Mouse (Mus musculus) macrophage (primary cell): Measurements from ENCODE around the gene Mgat4d. TPM values are rescaled to one million over a fixed set of nuclear protein-coding genes. Genes with fewer than 3 reads are reported as not detected.

Experiments
- H3K27ac ChIP-seq: fragments of 350-480 bp; formaldehyde crosslinking; 2 replicates; pipeline ENCODE4 v1.9.0; 2021
- H3K36me3 ChIP-seq: fragments of 350-480 bp; formaldehyde crosslinking; 2 replicates; pipeline ENCODE4 v1.9.0; 2021; ENCODE audit errors: inconsistent target
- H3K4me3 ChIP-seq: fragments of 350-480 bp; formaldehyde crosslinking; 2 replicates; pipeline ENCODE4 v1.9.0; 2021; ENCODE audit errors: inconsistent target
- H3K79me2 ChIP-seq: fragments of 350-480 bp; formaldehyde crosslinking; 2 replicates; pipeline ENCODE4 v1.9.0; 2021; ENCODE audit errors: inconsistent target
- WGBS: methylation state at CpG from one replicate; pipeline ENCODE4 v1.1.7; 2026; ENCODE audit warnings: inconsistent platforms; ENCODE audit not compliant: missing documents; 5-methylcytosine and 5-hydroxymethylcytosine counted together
- polyA plus RNA-seq: library from polyadenylated mRNA; stranded (reverse); fragments of 250-400 nt; gene quantifications from 3 replicates; pipeline ENCODE4 v1.2.4, GENCODE M21; 2018; ENCODE audit warnings: inconsistent platforms

Mgat4d gene
- polyA plus RNA-seq, 1 experiment from 2014 or later = not detected

DNA sequence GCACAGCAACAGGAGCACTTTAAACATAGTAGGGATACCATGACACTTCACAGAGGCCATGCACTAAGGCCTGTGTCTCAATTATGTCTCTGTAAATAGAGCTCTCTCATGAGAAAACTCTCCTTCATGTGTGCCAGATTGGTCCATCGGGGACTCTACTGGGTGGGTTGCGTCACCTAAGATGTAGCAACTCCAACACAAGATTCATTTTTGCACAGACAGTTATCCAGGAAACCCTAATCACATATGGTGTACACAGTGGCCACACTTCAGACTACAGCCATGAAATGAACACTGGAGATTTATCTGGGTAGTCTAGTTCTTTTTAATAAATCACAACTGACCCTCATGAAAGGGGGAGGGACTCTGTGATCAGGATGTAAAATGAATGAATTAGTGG, 3.0 kb downstream of the Mgat4d start:
- Histone ChIP-seq H3K4me3 (no peak overlapping the region), H3K27ac (no peak overlapping the region), H3K36me3 (no peaks in the 10 kb centered on the region), H3K79me2 (no peaks in the 10 kb centered on the region)
- WGBS = 56% methylated on average over 2 of the region's 2 CpGs

DNA sequence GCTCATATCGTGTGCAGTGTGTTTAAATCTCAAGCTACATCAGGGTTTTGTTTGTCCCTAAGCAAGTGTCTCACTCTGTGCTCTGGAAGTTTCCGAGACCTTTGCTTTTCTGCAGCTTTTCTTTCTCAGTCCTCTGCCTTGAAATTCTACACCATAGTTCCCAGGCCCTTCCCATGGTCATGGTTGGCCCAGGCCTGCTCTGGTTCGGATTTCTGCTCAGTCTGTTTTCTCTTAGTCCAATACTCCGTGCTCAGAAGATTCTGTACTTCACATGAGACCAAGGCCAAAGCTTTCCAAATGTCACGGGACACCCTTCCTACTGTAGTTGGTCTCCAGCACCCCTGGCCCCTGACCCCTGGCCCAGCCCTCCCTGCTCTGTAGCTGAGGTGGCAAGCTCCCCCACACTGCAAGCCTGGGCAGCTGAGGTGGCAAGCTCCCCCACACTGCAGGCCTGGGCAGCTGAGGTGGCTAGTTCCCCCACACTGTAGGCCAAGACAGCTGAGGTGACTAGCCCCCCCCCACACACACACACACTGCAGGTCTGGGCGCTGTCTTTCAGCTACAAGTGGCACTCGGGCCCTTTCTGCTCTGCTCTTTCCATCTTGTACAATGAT, 15.0 kb downstream of the Mgat4d start:
- Histone ChIP-seq H3K4me3 (no peak overlapping the region), H3K27ac (no peak overlapping the region), H3K36me3 (no peaks in the 10 kb centered on the region), H3K79me2 (no peaks in the 10 kb centered on the region)
- WGBS = 95% methylated on average over 7 of the region's 7 CpGs

DNA sequence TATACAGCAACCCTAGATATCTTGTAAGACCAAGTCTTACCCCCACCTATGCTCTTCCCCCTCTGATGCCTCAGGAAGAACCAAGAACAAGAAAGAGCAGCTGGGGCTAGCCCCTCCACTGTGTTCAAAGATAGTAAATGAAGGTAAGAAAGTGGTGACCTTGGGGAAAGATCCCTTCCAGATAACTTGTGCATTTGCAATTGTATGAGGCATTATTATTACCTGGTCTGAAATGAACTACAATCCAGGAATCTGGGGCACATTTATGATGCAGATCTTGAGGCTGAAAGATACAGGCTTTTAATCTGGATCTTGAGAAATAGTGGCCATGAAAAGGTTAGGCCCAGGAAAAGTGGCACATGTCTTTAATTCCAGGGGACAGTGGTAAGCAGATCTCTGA, 29.0 kb downstream of the Mgat4d start:
- Histone ChIP-seq H3K4me3 (no peak overlapping the region), H3K79me2 (no peaks in the 10 kb centered on the region), H3K27ac (no peak overlapping the region), H3K36me3 (no peaks in the 10 kb centered on the region)

DNA sequence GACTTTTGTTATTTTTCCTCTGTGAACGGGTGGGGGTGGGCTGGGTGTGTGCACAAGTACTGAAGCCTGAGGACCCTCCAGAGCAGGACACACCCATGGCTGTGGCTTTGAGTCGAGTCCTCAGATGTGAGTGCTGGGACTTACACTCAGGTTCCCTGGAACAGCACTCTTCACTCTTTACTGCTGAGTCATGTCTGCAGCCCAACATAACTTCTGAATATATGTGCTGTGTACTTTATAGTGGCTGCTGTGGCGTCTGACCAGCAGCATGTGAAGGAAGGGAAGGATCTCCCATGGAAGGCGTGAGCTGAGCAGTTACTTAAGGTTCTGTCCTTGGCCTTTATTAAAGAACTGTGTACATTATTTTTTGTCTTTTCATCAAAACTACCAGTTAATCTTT, 31.9 kb downstream of the Mgat4d start:
- Histone ChIP-seq H3K27ac (no peak overlapping the region), H3K79me2 (no peaks in the 10 kb centered on the region), H3K36me3 (no peaks in the 10 kb centered on the region), H3K4me3 (no peak overlapping the region)
- 40% methylated on average over 4 of the region's 4 CpGs for WGBS

DNA sequence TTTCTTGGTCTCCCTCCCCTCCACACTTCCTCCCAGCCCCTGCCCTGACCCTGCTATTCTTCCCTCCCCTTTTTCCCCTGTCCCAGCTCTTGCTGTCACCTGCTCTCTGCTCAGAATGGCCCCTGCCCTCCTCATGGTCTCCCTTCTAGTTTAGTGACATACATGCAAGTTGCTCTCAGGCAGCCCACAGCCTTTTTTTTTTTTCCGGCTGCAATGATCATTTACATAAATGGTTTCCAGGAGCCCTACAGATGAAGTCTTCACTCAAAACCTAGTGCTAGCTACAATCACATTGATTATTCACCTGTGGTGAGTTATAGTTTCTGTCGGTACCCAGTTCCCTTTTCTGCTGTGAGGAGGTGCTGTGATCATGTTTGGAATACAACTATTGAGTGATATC, 32.7 kb downstream of the Mgat4d start:
- no peaks in the 10 kb centered on the region for H3K79me2 ChIP-seq
- no peak overlapping the region for H3K4me3 ChIP-seq
- H3K27ac ChIP-seq = no peak overlapping the region
- 76% methylated on average over 2 of the region's 2 CpGs for WGBS
- no peaks in the 10 kb centered on the region for H3K36me3 ChIP-seq

DNA sequence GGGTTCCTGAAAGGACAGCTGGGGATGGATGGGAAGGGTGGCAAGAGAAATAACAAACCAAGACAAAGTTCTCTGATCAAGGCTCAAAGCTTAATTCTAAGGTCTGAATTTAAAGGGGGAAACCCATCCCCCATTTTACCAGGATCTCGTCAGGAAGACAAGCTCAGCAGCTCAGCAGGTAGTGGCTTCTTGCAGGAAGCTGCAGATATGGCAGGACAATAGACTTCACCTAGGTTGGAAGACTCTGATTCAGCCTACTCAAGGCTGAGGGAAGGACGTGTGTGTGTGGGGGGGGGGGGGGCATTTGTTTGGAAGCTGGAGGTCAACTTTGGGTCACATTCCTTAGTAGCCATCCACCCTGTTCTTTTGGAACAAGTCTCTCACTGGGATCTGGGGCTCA, 34.6 kb downstream of the Mgat4d start:
- H3K36me3 ChIP-seq = no peaks in the 10 kb centered on the region
- no peak overlapping the region for H3K27ac ChIP-seq
- H3K4me3 ChIP-seq = no peak overlapping the region
- no peaks in the 10 kb centered on the region for H3K79me2 ChIP-seq
- WGBS = 44% methylated on average over 1 of the region's 2 CpGs

DNA sequence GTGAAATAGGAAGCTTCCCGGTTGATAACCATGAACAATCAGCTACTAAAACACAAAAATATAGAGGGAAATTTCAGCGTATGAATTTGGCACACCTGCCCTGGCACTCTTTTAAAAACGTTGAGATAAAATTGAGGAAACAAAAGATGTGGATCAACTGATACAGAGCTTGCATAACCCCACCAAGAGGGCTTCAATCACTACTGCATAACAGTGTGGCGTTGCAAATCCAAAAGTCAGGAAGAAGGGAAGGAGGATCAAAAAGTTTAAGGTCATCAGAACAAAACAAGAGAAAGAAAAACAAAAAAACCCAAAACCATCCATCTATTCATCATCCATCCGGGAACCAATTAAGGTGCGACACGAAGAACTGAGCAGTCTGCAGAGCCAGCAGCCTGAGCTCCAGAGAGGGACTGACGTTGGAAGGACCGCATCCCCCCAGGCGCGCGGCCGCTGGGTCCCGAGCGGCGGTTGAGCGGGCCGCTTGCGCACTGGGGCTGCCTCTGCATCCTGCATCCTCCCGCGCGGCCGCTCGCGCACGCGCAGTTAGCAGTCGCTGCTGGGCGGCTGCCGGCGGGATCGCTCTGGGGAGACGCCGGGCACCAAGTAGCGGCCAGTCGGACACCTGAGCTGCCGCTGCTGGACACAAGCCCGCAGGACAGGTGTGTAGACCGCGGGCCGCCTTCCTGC, 41.2 kb downstream of the Mgat4d start, which contains the start of gene Clgn:
Gene Clgn, plus strand, starts transcription at position 552 of the 690 bp plus-strand sequence.
- Histone ChIP-seq H3K4me3 (no peak within 1 kb of the TSS), H3K27ac (no peak within 1 kb of the TSS), H3K36me3 (no peaks in the 10 kb centered on the region), H3K79me2 (no peaks in the 10 kb centered on the region)
- 3% methylated on average over 41 of the region's 41 CpGs for WGBS

DNA sequence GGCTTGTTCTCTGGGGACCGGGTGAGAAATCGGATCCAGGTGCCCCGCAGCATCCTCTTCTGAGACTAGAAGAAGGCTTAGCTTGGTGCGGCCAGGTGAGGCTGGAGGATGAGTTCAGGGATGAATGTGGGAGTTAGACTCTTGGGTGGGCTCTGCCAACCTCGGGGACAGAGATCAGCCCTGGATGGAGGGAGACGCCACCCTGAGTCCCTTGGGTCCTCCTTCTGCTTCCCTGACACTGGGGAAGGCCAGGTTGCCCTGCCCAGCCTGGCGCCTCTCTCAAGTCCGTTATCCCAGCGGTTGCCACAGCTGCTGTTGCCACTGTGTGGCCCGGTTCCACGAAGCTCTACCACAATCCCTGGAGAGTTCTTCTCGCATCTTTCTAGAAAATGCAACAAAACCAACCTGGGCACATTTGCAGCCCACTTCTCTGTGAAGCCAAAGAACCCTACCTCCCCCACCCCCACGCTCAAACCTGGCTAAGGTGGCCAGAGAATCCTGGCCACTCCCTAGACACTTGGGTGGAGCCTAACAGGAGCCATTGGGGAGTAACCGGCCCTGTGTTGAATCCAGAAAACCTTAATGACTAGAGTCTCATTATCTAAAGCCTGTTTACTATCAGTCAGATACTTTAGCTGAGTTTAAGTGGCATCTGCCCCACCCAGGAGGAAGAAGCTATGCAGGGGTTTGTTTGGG, 41.9 kb downstream of the Mgat4d start:
- Histone ChIP-seq H3K4me3 (no peak overlapping the region), H3K79me2 (no peaks in the 10 kb centered on the region), H3K27ac (no peak overlapping the region), H3K36me3 (no peaks in the 10 kb centered on the region)
- WGBS = 24% methylated on average over 14 of the region's 14 CpGs

DNA sequence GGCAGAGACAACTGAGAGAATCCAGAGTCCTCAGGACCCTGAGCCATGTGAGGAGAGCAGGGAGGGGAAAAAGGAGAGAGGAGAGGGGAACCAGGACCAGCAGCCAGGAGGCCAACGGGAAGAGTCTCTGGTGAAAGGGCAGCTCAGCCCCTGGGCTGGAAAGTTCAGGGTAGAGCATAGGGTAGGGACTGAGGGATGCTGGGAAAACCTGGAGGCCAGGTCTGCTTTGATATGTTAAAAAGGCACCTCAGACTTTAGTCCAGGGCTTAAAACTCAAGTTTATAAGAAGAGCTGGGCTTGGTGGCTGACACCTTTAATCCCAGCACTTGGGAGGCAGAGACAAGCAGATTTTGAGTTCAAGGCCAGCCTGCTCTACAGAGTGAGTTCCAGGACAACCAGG, 44.2 kb downstream of the Mgat4d start:
- H3K79me2 ChIP-seq = no peaks in the 10 kb centered on the region
- no peak overlapping the region for H3K27ac ChIP-seq
- no peak overlapping the region for H3K4me3 ChIP-seq
- no peaks in the 10 kb centered on the region for H3K36me3 ChIP-seq
- 70% methylated on average over 1 of the region's 1 CpGs for WGBS

DNA sequence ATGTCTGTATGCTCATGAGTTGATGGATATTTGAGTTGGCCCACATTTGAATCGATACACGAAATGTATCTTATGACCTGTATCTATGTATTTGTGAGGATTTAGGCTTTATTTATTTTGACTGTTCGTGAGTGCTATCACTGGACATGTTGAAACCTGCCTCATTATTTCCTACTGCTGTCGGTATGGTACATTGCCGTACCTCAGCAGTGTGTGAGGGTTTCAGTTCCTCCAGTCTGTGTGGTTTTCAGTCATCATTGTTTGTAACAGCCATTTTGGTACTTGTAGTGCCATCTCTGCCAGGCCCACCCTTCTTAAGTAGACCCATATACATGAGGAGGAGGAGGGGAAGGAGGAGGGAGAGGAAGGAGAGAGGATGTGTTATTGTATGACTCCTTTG, 46.1 kb downstream of the Mgat4d start:
- H3K79me2 ChIP-seq = no peaks in the 10 kb centered on the region
- WGBS = 84% methylated on average over 5 of the region's 5 CpGs
- H3K27ac ChIP-seq = no peak overlapping the region
- H3K4me3 ChIP-seq = no peak overlapping the region
- no peaks in the 10 kb centered on the region for H3K36me3 ChIP-seq

DNA sequence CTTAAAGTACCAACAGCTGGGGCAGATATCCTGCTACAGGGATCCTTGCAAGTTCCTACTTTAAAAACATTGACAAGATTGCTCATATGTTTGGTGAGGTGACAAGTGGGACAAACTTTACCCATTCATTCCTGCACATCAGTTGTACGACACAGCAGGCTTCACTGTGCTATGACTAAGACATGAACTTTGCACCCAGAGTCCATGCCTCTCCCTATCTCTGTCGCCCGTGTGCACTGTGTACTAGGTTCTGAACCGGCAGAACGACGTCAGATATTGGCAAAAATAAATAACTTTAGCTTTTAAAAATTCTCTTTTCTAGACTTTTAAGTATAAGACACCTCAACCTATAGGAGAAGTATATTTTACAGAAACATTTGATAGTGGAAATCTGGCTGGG, 48.4 kb downstream of the Mgat4d start:
- Histone ChIP-seq H3K4me3 (no peak overlapping the region), H3K79me2 (no peaks in the 10 kb centered on the region), H3K36me3 (no peaks in the 10 kb centered on the region), H3K27ac (no peak overlapping the region)
- WGBS = 93% methylated on average over 6 of the region's 6 CpGs

DNA sequence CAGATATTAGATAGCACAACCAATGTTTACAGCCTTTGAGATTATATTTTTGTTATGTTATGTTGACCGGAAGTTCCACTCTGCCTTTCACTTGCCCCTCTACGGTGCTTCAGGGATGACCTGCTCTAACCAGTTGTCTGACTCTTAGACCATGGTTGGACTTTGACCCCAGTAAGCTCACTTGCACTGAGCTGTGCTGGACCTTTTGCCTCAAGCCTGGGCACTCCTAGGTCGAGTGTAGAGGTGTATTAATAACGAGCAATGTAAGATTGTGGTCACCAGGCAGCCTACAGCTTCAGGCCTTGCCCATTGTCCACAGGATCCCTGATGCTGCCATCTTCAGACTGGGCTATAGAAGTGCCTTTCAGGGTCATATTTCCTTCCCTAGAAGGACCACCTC, 49.5 kb downstream of the Mgat4d start:
- WGBS = 75% methylated on average over 4 of the region's 4 CpGs
- H3K4me3 ChIP-seq = no peak overlapping the region

DNA sequence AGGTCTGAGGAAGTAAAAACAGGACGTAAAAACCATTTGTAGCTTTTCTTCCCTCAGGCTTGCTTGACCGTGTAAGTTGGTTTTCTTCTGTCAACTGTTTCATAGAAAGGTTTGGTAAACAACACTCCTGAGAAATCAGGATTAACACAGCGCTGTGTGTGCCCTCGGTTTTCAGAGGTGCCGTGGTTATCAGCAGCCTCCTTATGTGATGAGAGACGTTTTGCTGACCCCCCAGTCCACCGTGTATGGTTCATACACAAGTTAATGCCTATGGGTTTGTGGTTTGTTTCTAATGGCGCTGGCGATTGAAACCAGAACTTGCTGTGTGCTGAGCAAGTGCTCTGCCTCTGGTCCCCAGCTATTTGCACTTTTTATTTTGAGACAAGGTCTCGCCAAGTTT, 57.3 kb downstream of the Mgat4d start:
- Histone ChIP-seq H3K27ac (no peak overlapping the region), H3K4me3 (no peak overlapping the region), H3K36me3 (no peaks in the 10 kb centered on the region), H3K79me2 (no peaks in the 10 kb centered on the region)
- 53% methylated on average over 10 of the region's 10 CpGs for WGBS

More for the DNA sequence above, 49.5 kb downstream of the Mgat4d start:
- Histone ChIP-seq H3K79me2 (no peaks in the 10 kb centered on the region), H3K36me3 (no peaks in the 10 kb centered on the region), H3K27ac (no peak overlapping the region)

DNA sequence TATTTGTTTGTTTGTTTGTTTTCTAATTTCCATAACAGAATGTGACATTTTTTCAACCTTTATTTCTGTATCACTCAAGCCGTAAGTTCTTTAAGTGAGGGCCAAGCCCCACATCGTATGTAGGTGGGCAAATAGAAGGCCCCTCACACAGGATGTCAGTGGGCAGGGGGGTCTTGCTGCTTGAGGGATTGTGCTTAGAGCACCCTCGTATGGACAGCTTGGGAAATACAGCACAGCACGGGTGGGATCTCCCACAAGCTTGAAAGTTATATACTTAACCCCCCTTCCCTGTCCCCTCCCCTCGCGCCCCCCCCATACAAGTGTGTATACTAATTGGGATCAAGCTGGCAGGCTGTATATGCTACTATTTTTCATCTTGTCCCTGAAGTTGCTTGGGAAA, 58.6 kb downstream of the Mgat4d start:
- Histone ChIP-seq H3K36me3 (no peaks in the 10 kb centered on the region), H3K79me2 (no peaks in the 10 kb centered on the region), H3K4me3 (no peak overlapping the region), H3K27ac (no peak overlapping the region)
- WGBS = 59% methylated on average over 6 of the region's 6 CpGs

DNA sequence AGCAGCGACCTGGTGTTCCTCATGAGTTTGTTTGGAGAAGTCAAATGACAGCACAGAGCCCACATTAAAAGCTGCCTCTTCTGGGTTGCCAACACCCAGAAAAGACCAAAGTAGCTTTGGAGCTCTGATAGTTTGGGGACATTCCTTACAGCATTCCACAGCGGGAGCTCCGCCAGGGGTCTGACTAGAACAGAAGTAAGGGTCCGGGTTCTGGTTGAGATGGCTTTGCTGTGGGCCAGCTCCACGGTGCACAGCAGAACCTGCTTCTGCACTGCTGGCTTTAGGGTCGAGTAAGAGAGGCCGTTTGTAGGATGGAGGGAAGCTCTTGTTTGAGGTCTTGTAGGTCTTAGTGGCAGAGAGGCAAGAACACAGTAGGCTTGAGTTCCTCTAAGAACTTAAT, 60.2 kb downstream of the Mgat4d start:
- no peaks in the 10 kb centered on the region for H3K79me2 ChIP-seq
- H3K4me3 ChIP-seq = no peak overlapping the region
- no peaks in the 10 kb centered on the region for H3K36me3 ChIP-seq
- WGBS = 88% methylated on average over 7 of the region's 7 CpGs
- no peak overlapping the region for H3K27ac ChIP-seq
